Mouse (Mus musculus) stomach, postnatal 0 days (tissue): ENCODE results near the gene Btn2a2. TPM values are rescaled to one million over a fixed set of nuclear protein-coding genes. Genes with fewer than 3 reads are reported as not detected.

Source experiments
- ATAC-seq: fragments of 200-750 bp; cut with Nextera tagmentation; 2 replicates; pipeline ENCODE4 v1.8.0; 2017; ENCODE audit not compliant: low FRiP score, low TSS enrichment
- DNase-seq: peaks from one replicate; pipeline ENCODE4 v3.0.0-alpha.2; 2016; ENCODE audit warnings: low spot score
- H3K27ac ChIP-seq: fragments of 300-500 bp; sonication (generic); replicated peaks from 2 replicates; pipeline ENCODE4 v1.5.1; 2014; ENCODE audit warnings: mild to moderate bottlenecking, control low read depth
- H3K27me3 ChIP-seq: fragments of 300-500 bp; sonication (generic); 2 replicates; pipeline ENCODE4 v1.6.1; 2014; ENCODE audit warnings: low read length; ENCODE audit not compliant: control insufficient read depth, insufficient read depth
- H3K36me3 ChIP-seq: fragments of 300-500 bp; sonication (generic); 2 replicates; pipeline ENCODE4 v1.6.1; 2014; ENCODE audit warnings: low read length, mixed read lengths; ENCODE audit not compliant: control insufficient read depth, insufficient read depth
- H3K4me1 ChIP-seq: fragments of 300-500 bp; sonication (generic); replicated peaks from 2 replicates; pipeline ENCODE4 v1.6.1; 2014; ENCODE audit warnings: antibody characterized with exemption; ENCODE audit not compliant: control insufficient read depth, insufficient read depth
- H3K4me2 ChIP-seq: fragments of 300-500 bp; sonication (generic); replicated peaks from 2 replicates; pipeline ENCODE4 v1.6.1; 2014; ENCODE audit warnings: low read depth, mild to moderate bottlenecking, control low read depth, moderate library complexity
- H3K4me3 ChIP-seq: fragments of 300-500 bp; sonication (generic); 2 replicates; pipeline ENCODE4 v1.5.1; 2014; ENCODE audit warnings: low read depth, low read length, control low read depth
- H3K9ac ChIP-seq: fragments of 300-500 bp; sonication (generic); 2 replicates; pipeline ENCODE4 v1.6.1; 2014; ENCODE audit warnings: mild to moderate bottlenecking, low read length, control low read depth, mixed read lengths
- H3K9me3 ChIP-seq: fragments of 300-500 bp; sonication (generic); 2 replicates; pipeline ENCODE4 v1.6.1; 2016; ENCODE audit warnings: low read length; ENCODE audit not compliant: control insufficient read depth
- CTCF ChIP-seq: IDR thresholded peaks from 2 replicates; pipeline ENCODE4 v1.5.1; 2016; ENCODE audit warnings: antibody characterized with exemption, low read depth, mild to moderate bottlenecking, moderate library complexity
- EP300 ChIP-seq: optimal IDR thresholded peaks from 2 replicates; pipeline ENCODE3; 2016; ENCODE audit warnings: antibody characterized with exemption
- WGBS: fragments of 180-500 bp; shearing (Covaris S2); extraction: QIAGEN DNeasy Blood & Tissue Kit; methylation state at CpG from one replicate; pipeline ENCODE4 v1.1.7; 2014; 5-methylcytosine and 5-hydroxymethylcytosine counted together
- polyA plus RNA-seq: library from polyadenylated mRNA; unstranded; fragments of >200 nt; fragmentation: Nextera tagmentation; extraction: Ambion mirVana; gene quantifications from 2 replicates; pipeline ENCODE4 v1.2.1, GENCODE M21; 2015

The Btn2a2 gene
- polyA plus RNA-seq, 1 experiment from 2014 or later, result 0.07 TPM

GRCm38 (mm10) chr13:23523976-23524375 lies 35.3 kb upstream of the Btn2a2 start:
- Histone ChIP-seq H3K27me3 (no peaks in the 10 kb centered on the region), H3K4me2 (no peak overlapping the region), H3K9me3 (no peaks in the 10 kb centered on the region), H3K9ac (no peak overlapping the region), H3K4me3 (no peak overlapping the region), H3K36me3 (no peaks in the 10 kb centered on the region), H3K4me1 (no peaks in the 10 kb centered on the region), H3K27ac (no peak overlapping the region)
- no peak for DNase-seq
- no peak for ATAC-seq
- WGBS, result 43% methylated on average over 5 of the region's 5 CpGs
- TF ChIP-seq EP300 (no peak), CTCF (no peak)

- 2% methylated on average over 14 of the region's 14 CpGs for WGBS
Observed at GRCm38 (mm10) chr13:23521703-23522102, 33.0 kb upstream of the Btn2a2 start.

DNA sequence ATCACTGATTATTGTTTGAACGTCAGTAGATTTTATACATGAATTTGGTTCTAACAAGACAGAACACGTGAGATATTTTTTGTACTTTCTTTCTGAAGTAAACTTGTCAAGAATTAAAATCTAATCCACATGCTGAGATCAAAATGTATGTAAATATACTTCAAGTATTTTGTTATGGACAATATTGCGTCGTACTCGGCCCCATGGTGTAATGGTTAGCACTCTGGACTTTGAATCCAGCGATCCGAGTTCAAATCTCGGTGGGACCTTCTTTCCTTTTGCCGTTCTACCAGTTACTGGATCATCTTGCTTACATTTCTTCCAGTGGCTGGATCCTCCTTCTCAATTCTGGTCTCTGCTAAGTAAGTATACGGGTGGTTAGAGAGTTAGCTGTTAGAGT lies 30.8 kb upstream of the Btn2a2 start:
- Histone ChIP-seq H3K4me2 (peak overlapping the region; percentile 69), H3K4me3 (peak overlapping the region; percentile 54), H3K9me3 (no peaks in the 10 kb centered on the region), H3K36me3 (no peaks in the 10 kb centered on the region), H3K27me3 (no peaks in the 10 kb centered on the region), H3K27ac (no peak overlapping the region; the same call in 1 of the 2 replicates), H3K9ac (no peak overlapping the region), H3K4me1 (no peaks in the 10 kb centered on the region)
- WGBS, result under 1% methylated on average over 10 of the region's 10 CpGs
- DNase-seq (peak; percentile 69), ATAC-seq (peak; percentile 60; the same call in 1 of the 2 replicates)
- no peak for TF ChIP-seq EP300
- no peak for TF ChIP-seq CTCF

More at GRCm38 (mm10) chr13:23521703-23522102, 33.0 kb upstream of the Btn2a2 start:
- DNase-seq (peak; percentile 75), ATAC-seq (no peak)
- no peak overlapping the region for H3K4me3 ChIP-seq
- H3K9me3 ChIP-seq, result no peaks in the 10 kb centered on the region
- H3K4me1 ChIP-seq, result no peaks in the 10 kb centered on the region
- no peak overlapping the region for H3K9ac ChIP-seq
- TF ChIP-seq EP300 (no peak), CTCF (no peak)
- no peaks in the 10 kb centered on the region for H3K27me3 ChIP-seq
- no peak overlapping the region for H3K27ac ChIP-seq
- no peaks in the 10 kb centered on the region for H3K36me3 ChIP-seq
- no peak overlapping the region for H3K4me2 ChIP-seq

GRCm38 (mm10) chr13:23518885-23519284 lies 30.2 kb upstream of the Btn2a2 start:
- no peaks in the 10 kb centered on the region for H3K9me3 ChIP-seq
- peak overlapping the region; percentile 69 for H3K4me2 ChIP-seq
- no peak for TF ChIP-seq EP300
- no peak for TF ChIP-seq CTCF
- ATAC-seq (peak; percentile 51), DNase-seq (peak; percentile 74)
- H3K4me1 ChIP-seq, result no peaks in the 10 kb centered on the region
- no peaks in the 10 kb centered on the region for H3K27me3 ChIP-seq
- peak overlapping the region; percentile 54 for H3K4me3 ChIP-seq
- peak overlapping the region; percentile 15 for H3K27ac ChIP-seq
- WGBS, result 0% methylated on average over 6 of the region's 6 CpGs
- H3K36me3 ChIP-seq, result no peaks in the 10 kb centered on the region
- H3K9ac ChIP-seq, result no peak overlapping the region

DNA sequence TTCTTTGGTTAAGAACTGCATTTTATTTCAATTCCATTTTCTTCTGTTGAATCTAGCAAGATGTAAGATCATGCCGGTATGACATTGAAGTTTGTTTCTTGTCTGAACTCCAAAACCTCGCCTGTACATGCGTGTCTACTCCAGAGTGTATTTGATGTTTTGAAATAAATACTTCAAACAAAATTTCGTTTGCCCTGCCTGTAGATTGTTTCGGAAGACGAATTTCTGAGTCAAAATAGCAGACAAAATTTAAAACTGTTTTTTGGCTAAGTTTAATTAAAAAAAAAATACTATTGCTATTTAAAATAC lies 29.6 kb upstream of the Btn2a2 start:
- Histone ChIP-seq H3K4me1 (no peaks in the 10 kb centered on the region), H3K4me2 (peak overlapping the region; percentile 69), H3K9ac (no peak overlapping the region), H3K27me3 (no peaks in the 10 kb centered on the region), H3K27ac (no peak overlapping the region), H3K4me3 (peak overlapping the region; percentile 54), H3K36me3 (no peaks in the 10 kb centered on the region), H3K9me3 (no peaks in the 10 kb centered on the region)
- no peak for ATAC-seq
- TF ChIP-seq EP300, result no peak
- TF ChIP-seq CTCF, result no peak
- DNase-seq, result no peak
- WGBS, result under 1% methylated on average over 6 of the region's 6 CpGs

DNA sequence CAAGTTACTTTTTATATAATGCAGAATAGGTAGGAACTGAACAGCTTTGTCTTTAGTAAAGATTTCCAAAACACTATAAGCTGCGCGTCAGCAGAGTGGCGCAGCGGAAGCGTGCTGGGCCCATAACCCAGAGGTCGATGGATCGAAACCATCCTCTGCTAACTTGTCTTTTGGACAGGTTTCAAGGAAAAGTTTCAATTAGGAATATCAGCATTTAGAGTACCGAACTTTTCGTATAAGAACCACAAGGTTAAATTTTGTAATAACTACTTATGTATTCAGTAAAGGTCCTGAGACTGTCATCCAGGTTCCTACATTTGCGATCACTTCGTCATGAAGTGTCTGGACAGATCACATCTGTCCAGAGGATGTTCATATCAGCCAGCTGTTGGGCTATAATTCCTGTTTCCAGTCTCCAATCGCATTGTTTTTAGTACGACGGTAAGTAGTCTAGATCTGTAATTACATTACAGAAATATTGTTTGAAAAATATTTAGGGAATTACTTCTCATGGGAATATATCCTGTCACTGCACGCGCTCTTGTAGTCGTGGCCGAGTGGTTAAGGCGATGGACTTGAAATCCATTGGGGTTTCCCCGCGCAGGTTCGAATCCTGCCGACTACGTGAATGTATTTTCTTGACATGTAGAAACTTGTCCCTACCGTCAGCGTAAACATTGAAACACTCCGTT lies 29.1 kb upstream of the Btn2a2 start:
- no peaks in the 10 kb centered on the region for H3K9me3 ChIP-seq
- WGBS, result under 1% methylated on average over 27 of the region's 27 CpGs
- no peaks in the 10 kb centered on the region for H3K27me3 ChIP-seq
- H3K4me1 ChIP-seq, result no peaks in the 10 kb centered on the region
- 0 out of 2 replicates have a peak overlapping the region, but pooled peaks have one; percentile 27 for H3K9ac ChIP-seq
- H3K36me3 ChIP-seq, result no peaks in the 10 kb centered on the region
- ATAC-seq (peak; percentile 90), DNase-seq (peak; percentile 86)
- H3K4me2 ChIP-seq, result peak overlapping the region; percentile 69
- H3K4me3 ChIP-seq, result peak overlapping the region; percentile 54
- no peak for TF ChIP-seq CTCF
- no peak for TF ChIP-seq EP300
- peak overlapping the region; percentile 49 for H3K27ac ChIP-seq
